Mouse (Mus musculus) intestine, embryonic 15.5 days (tissue): Measurements from ENCODE around the gene Tekt5. TPM values are rescaled to one million over a fixed set of nuclear protein-coding genes. Genes with fewer than 3 reads are reported as not detected.

Source experiments
- ATAC-seq: fragments of 200-750 bp; cut with Nextera tagmentation; 2 replicates; pipeline ENCODE4 v1.8.0; 2017; ENCODE audit warnings: moderate TSS enrichment, moderate library complexity
- H3K27ac ChIP-seq: fragments of 300-500 bp; sonication (generic); 2 replicates; pipeline ENCODE4 v1.5.1; 2015; ENCODE audit warnings: mild to moderate bottlenecking, inconsistent platforms
- H3K27me3 ChIP-seq: fragments of 300-500 bp; sonication (generic); replicated peaks from 2 replicates; pipeline ENCODE4 v1.6.1; 2015; ENCODE audit warnings: inconsistent platforms
- H3K36me3 ChIP-seq: fragments of 300-500 bp; sonication (generic); 2 replicates; pipeline ENCODE4 v1.6.1; 2015; ENCODE audit warnings: inconsistent platforms
- H3K4me1 ChIP-seq: fragments of 300-500 bp; sonication (generic); replicated peaks from 2 replicates; pipeline ENCODE4 v1.6.1; 2015; ENCODE audit warnings: inconsistent platforms
- H3K4me2 ChIP-seq: fragments of 300-500 bp; sonication (generic); replicated peaks from 2 replicates; pipeline ENCODE4 v1.6.1; 2015; ENCODE audit warnings: mild to moderate bottlenecking, inconsistent platforms
- H3K4me3 ChIP-seq: fragments of 300-500 bp; sonication (generic); replicated peaks from 2 replicates; pipeline ENCODE4 v1.5.1; 2015; ENCODE audit warnings: inconsistent platforms
- H3K9ac ChIP-seq: fragments of 300-500 bp; sonication (generic); 2 replicates; pipeline ENCODE4 v1.6.1; 2015; ENCODE audit warnings: inconsistent platforms
- H3K9me3 ChIP-seq: fragments of 300-500 bp; sonication (generic); 2 replicates; pipeline ENCODE4 v1.6.1; 2016; ENCODE audit warnings: inconsistent platforms
- WGBS: fragments of 180-500 bp; shearing (Covaris S2); methylation state at CpG from one replicate; pipeline ENCODE4 v1.1.7; 2015; 5-methylcytosine and 5-hydroxymethylcytosine counted together
- polyA plus RNA-seq: library from polyadenylated mRNA; unstranded; fragments of >200 nt; fragmentation: Nextera tagmentation; extraction: Ambion mirVana; gene quantifications from 2 replicates; pipeline ENCODE4 v1.2.1, GENCODE M21; 2015

Tekt5 gene
- 0.15 and 0.25 TPM in 2 replicates for polyA plus RNA-seq

GRCm38 (mm10) chr16:10394699-10395540 is at the start of gene Tekt5:
TSS of gene Tekt5 (minus strand) at chr16:10395490.
- Histone ChIP-seq H3K9me3 (no peaks in the 10 kb centered on the region), H3K4me2 (peak within 1 kb of the TSS; percentile 78), H3K36me3 (no peaks in the 10 kb centered on the region), H3K27ac (no peak within 1 kb of the TSS), H3K27me3 (peaks cover 4% of the 10 kb centered on the region; the same call in 1 of the 2 replicates), H3K4me1 (peaks cover 5% of the 10 kb centered on the region; the same call in 1 of the 2 replicates), H3K4me3 (peak within 1 kb of the TSS; percentile 26), H3K9ac (peak within 1 kb of the TSS; percentile 24; the same call in 1 of the 2 replicates)
- WGBS = 8% methylated on average over 37 of the region's 37 CpGs
- peak; percentile 73 for ATAC-seq

GRCm38 (mm10) chr16:10443723-10444122 is 48.4 kb upstream of the Tekt5 start:
- peaks cover 14% of the 10 kb centered on the region for H3K4me1 ChIP-seq
- ATAC-seq = no peak
- no peak overlapping the region for H3K4me3 ChIP-seq
- no peaks in the 10 kb centered on the region for H3K36me3 ChIP-seq
- no peak overlapping the region for H3K9ac ChIP-seq
- H3K27me3 ChIP-seq = no peaks in the 10 kb centered on the region
- H3K4me2 ChIP-seq = no peak overlapping the region
- H3K27ac ChIP-seq = no peak overlapping the region
- H3K9me3 ChIP-seq = no peaks in the 10 kb centered on the region

GRCm38 (mm10) chr16:10441761-10442160 is 46.5 kb upstream of the Tekt5 start:
- no peak overlapping the region for H3K9ac ChIP-seq
- no peaks in the 10 kb centered on the region for H3K36me3 ChIP-seq
- H3K4me2 ChIP-seq = no peak overlapping the region
- peaks cover 6% of the 10 kb centered on the region for H3K4me1 ChIP-seq
- ATAC-seq = no peak
- H3K9me3 ChIP-seq = no peaks in the 10 kb centered on the region
- no peak overlapping the region for H3K4me3 ChIP-seq
- WGBS = 87% methylated on average over 4 of the region's 4 CpGs
- no peaks in the 10 kb centered on the region for H3K27me3 ChIP-seq
- no peak overlapping the region for H3K27ac ChIP-seq

- no peak overlapping the region for H3K4me2 ChIP-seq
- WGBS = 87% methylated on average over 6 of the region's 6 CpGs
- H3K36me3 ChIP-seq = no peaks in the 10 kb centered on the region
- H3K27me3 ChIP-seq = no peaks in the 10 kb centered on the region
- no peak for ATAC-seq
- H3K4me3 ChIP-seq = no peak overlapping the region
- H3K9me3 ChIP-seq = no peaks in the 10 kb centered on the region
- peaks cover 2% of the 10 kb centered on the region for H3K4me1 ChIP-seq
- H3K9ac ChIP-seq = no peak overlapping the region
- no peak overlapping the region for H3K27ac ChIP-seq
These were observed 46.0 kb upstream of the Tekt5 start for GRCm38 (mm10) chr16:10441328-10441727.

- no peak overlapping the region for H3K9ac ChIP-seq
- H3K4me1 ChIP-seq = no peaks in the 10 kb centered on the region
- no peak overlapping the region for H3K27ac ChIP-seq
- H3K36me3 ChIP-seq = no peaks in the 10 kb centered on the region
- H3K4me3 ChIP-seq = no peak overlapping the region
- no peak for ATAC-seq
- no peaks in the 10 kb centered on the region for H3K9me3 ChIP-seq
- H3K27me3 ChIP-seq = no peaks in the 10 kb centered on the region
- 83% methylated on average over 5 of the region's 5 CpGs for WGBS
- H3K4me2 ChIP-seq = no peak overlapping the region
These were observed 42.8 kb upstream of the Tekt5 start for GRCm38 (mm10) chr16:10438055-10438454.

- Histone ChIP-seq H3K9ac (no peak overlapping the region), H3K36me3 (no peaks in the 10 kb centered on the region), H3K27ac (no peak overlapping the region), H3K4me3 (no peak overlapping the region), H3K4me1 (no peaks in the 10 kb centered on the region), H3K4me2 (no peak overlapping the region), H3K9me3 (no peaks in the 10 kb centered on the region), H3K27me3 (no peaks in the 10 kb centered on the region)
- ATAC-seq = peak; percentile 81
- WGBS = 76% methylated on average over 6 of the region's 6 CpGs
These were observed 40.9 kb upstream of the Tekt5 start for GRCm38 (mm10) chr16:10436166-10436565.

GRCm38 (mm10) chr16:10433344-10433743 is 38.1 kb upstream of the Tekt5 start:
- Histone ChIP-seq H3K9me3 (no peaks in the 10 kb centered on the region), H3K27ac (no peak overlapping the region), H3K4me1 (no peaks in the 10 kb centered on the region), H3K9ac (no peak overlapping the region), H3K4me3 (no peak overlapping the region), H3K4me2 (no peak overlapping the region), H3K36me3 (no peaks in the 10 kb centered on the region), H3K27me3 (no peaks in the 10 kb centered on the region)
- 86% methylated on average over 5 of the region's 5 CpGs for WGBS
- ATAC-seq = no peak

GRCm38 (mm10) chr16:10432387-10432786 is 37.1 kb upstream of the Tekt5 start:
- Histone ChIP-seq H3K4me1 (no peaks in the 10 kb centered on the region), H3K27me3 (no peaks in the 10 kb centered on the region), H3K9me3 (no peaks in the 10 kb centered on the region), H3K36me3 (no peaks in the 10 kb centered on the region), H3K9ac (no peak overlapping the region), H3K4me2 (no peak overlapping the region), H3K27ac (no peak overlapping the region), H3K4me3 (no peak overlapping the region)
- ATAC-seq = no peak
- 79% methylated on average over 4 of the region's 4 CpGs for WGBS

- H3K36me3 ChIP-seq = no peaks in the 10 kb centered on the region
- H3K27me3 ChIP-seq = no peaks in the 10 kb centered on the region
- WGBS = 83% methylated on average over 1 of the region's 1 CpGs
- no peaks in the 10 kb centered on the region for H3K9me3 ChIP-seq
- H3K4me3 ChIP-seq = no peak overlapping the region
- H3K27ac ChIP-seq = no peak overlapping the region
- no peak overlapping the region for H3K9ac ChIP-seq
- no peaks in the 10 kb centered on the region for H3K4me1 ChIP-seq
- no peak overlapping the region for H3K4me2 ChIP-seq
- ATAC-seq = no peak
These were observed 36.6 kb upstream of the Tekt5 start for GRCm38 (mm10) chr16:10431911-10432310.

GRCm38 (mm10) chr16:10420447-10421054 is 25.3 kb upstream of the Tekt5 start:
- no peak overlapping the region for H3K4me3 ChIP-seq
- H3K4me2 ChIP-seq = no peak overlapping the region
- WGBS = 94% methylated on average over 9 of the region's 9 CpGs
- H3K9me3 ChIP-seq = no peaks in the 10 kb centered on the region
- peaks cover 48% of the 10 kb centered on the region for H3K36me3 ChIP-seq
- H3K27me3 ChIP-seq = no peaks in the 10 kb centered on the region
- no peak overlapping the region for H3K27ac ChIP-seq
- no peaks in the 10 kb centered on the region for H3K4me1 ChIP-seq
- no peak for ATAC-seq
- no peak overlapping the region for H3K9ac ChIP-seq

- no peak for ATAC-seq
- Histone ChIP-seq H3K4me1 (peaks cover 1% of the 10 kb centered on the region; the same call in 1 of the 2 replicates), H3K9ac (no peak overlapping the region), H3K4me3 (no peak overlapping the region), H3K4me2 (no peak overlapping the region), H3K27ac (no peak overlapping the region), H3K36me3 (peaks cover 53% of the 10 kb centered on the region), H3K9me3 (no peaks in the 10 kb centered on the region), H3K27me3 (no peaks in the 10 kb centered on the region)
- WGBS = 93% methylated on average over 9 of the region's 9 CpGs
These were observed 22.5 kb upstream of the Tekt5 start for GRCm38 (mm10) chr16:10417723-10418259.

- H3K4me1 ChIP-seq = peaks cover 8% of the 10 kb centered on the region; the same call in 1 of the 2 replicates
- no peak for ATAC-seq
- H3K4me2 ChIP-seq = no peak overlapping the region
- no peak overlapping the region for H3K4me3 ChIP-seq
- WGBS = 97% methylated on average over 4 of the region's 4 CpGs
- H3K27me3 ChIP-seq = no peaks in the 10 kb centered on the region
- H3K9me3 ChIP-seq = no peaks in the 10 kb centered on the region
- H3K9ac ChIP-seq = no peak overlapping the region
- peaks cover 49% of the 10 kb centered on the region for H3K36me3 ChIP-seq
- no peak overlapping the region for H3K27ac ChIP-seq
These were observed 21.6 kb upstream of the Tekt5 start for GRCm38 (mm10) chr16:10416866-10417265.
